Mouse (Mus musculus): ENCODE results near the gene Lgals12. TPM values are rescaled to one million over a fixed set of nuclear protein-coding genes. Genes with fewer than 3 reads are reported as not detected.

Lgals12 gene
- polyA plus RNA-seq, 1 experiment: 0.35 TPM

- Histone ChIP-seq H3K27ac (ENCODE audit: insufficient read depth, low read length) (no peak overlapping the region), H3K4me3 (ENCODE audit: extremely low read depth, insufficient read depth, insufficient read length) (no peak overlapping the region), H3K4me1 (ENCODE audit: control insufficient read depth, insufficient read depth, insufficient read length) (peaks cover 5% of the 10 kb centered on the region; the same call in 1 of the 2 replicates), H3K27me3 (ENCODE audit: control insufficient read depth, insufficient read depth, low read length) (peaks cover 4% of the 10 kb centered on the region; the same call in 1 of the 2 replicates), H3K36me3 (ENCODE audit: control insufficient read depth, insufficient read depth, low read length) (no peaks in the 10 kb centered on the region)
- TF ChIP-seq POLR2A (IDR thresholded peaks at IDR 0.05; ENCODE audit: low read depth, low read length) (no peak), CTCF (IDR thresholded peaks at IDR 0.05; ENCODE audit: extremely low read depth, insufficient read depth, insufficient read length, insufficient replicate concordance) (no peak)
- no peak for DNase-seq (ENCODE audit: low read depth in 1 of 2, low spot score in 2 of 2)
- 80% methylated on average over 5 of the region's 5 CpGs for WGBS
Observed at GRCm38 (mm10) chr19:7616231-7616930, 9.4 kb upstream of the Lgals12 start.

- 80% methylated on average over 7 of the region's 7 CpGs for WGBS
- Histone ChIP-seq H3K27me3 (ENCODE audit: control insufficient read depth, insufficient read depth, low read length) (peaks cover 4% of the 10 kb centered on the region; the same call in 1 of the 2 replicates), H3K4me3 (ENCODE audit: extremely low read depth, insufficient read depth, insufficient read length) (no peak overlapping the region), H3K27ac (ENCODE audit: insufficient read depth, low read length) (no peak overlapping the region), H3K36me3 (ENCODE audit: control insufficient read depth, insufficient read depth, low read length) (no peaks in the 10 kb centered on the region), H3K4me1 (ENCODE audit: control insufficient read depth, insufficient read depth, insufficient read length) (peaks cover 5% of the 10 kb centered on the region; the same call in 1 of the 2 replicates)
- DNase-seq (ENCODE audit: low read depth in 1 of 2, low spot score in 2 of 2): no peak
- TF ChIP-seq CTCF (IDR thresholded peaks at IDR 0.05; ENCODE audit: extremely low read depth, insufficient read depth, insufficient read length, insufficient replicate concordance): no peak
- no peak for TF ChIP-seq POLR2A (IDR thresholded peaks at IDR 0.05; ENCODE audit: low read depth, low read length)
Observed at GRCm38 (mm10) chr19:7613151-7613550, 6.2 kb upstream of the Lgals12 start.

GRCm38 (mm10) chr19:7611942-7612757 lies 5.2 kb upstream of the Lgals12 start, which contains the start of gene Hrasls5:
Gene Hrasls5, plus strand, starts transcription at chr19:7612541.
- H3K27me3 ChIP-seq (ENCODE audit: control insufficient read depth, insufficient read depth, low read length): peaks cover 4% of the 10 kb centered on the region; the same call in 1 of the 2 replicates
- peaks cover 7% of the 10 kb centered on the region; the same call in 1 of the 2 replicates for H3K4me1 ChIP-seq (ENCODE audit: control insufficient read depth, insufficient read depth, insufficient read length)
- no peak for TF ChIP-seq POLR2A (IDR thresholded peaks at IDR 0.05; ENCODE audit: low read depth, low read length)
- no peak for TF ChIP-seq CTCF (IDR thresholded peaks at IDR 0.05; ENCODE audit: extremely low read depth, insufficient read depth, insufficient read length, insufficient replicate concordance)
- no peak within 1 kb of the TSS for H3K27ac ChIP-seq (ENCODE audit: insufficient read depth, low read length)
- WGBS: 10% methylated on average over 54 of the region's 54 CpGs
- no peak for DNase-seq (ENCODE audit: low read depth in 1 of 2, low spot score in 2 of 2)
- no peaks in the 10 kb centered on the region for H3K36me3 ChIP-seq (ENCODE audit: control insufficient read depth, insufficient read depth, low read length)
- 0 out of 2 replicates have a peak within 1 kb of the TSS, but pooled peaks have one; percentile 11 for H3K4me3 ChIP-seq (ENCODE audit: extremely low read depth, insufficient read depth, insufficient read length)

GRCm38 (mm10) chr19:7607690-7608201 lies 753 bp upstream of the Lgals12 start:
- Histone ChIP-seq H3K27me3 (ENCODE audit: control insufficient read depth, insufficient read depth, low read length) (peaks cover 4% of the 10 kb centered on the region; the same call in 1 of the 2 replicates), H3K27ac (ENCODE audit: insufficient read depth, low read length) (no peak overlapping the region), H3K4me1 (ENCODE audit: control insufficient read depth, insufficient read depth, insufficient read length) (peaks cover 7% of the 10 kb centered on the region; the same call in 1 of the 2 replicates), H3K36me3 (ENCODE audit: control insufficient read depth, insufficient read depth, low read length) (no peaks in the 10 kb centered on the region), H3K4me3 (ENCODE audit: extremely low read depth, insufficient read depth, insufficient read length) (no peak overlapping the region)
- no peak for DNase-seq (ENCODE audit: low read depth in 1 of 2, low spot score in 2 of 2)
- WGBS: 78% methylated on average over 7 of the region's 7 CpGs
- no peak for TF ChIP-seq CTCF (IDR thresholded peaks at IDR 0.05; ENCODE audit: extremely low read depth, insufficient read depth, insufficient read length, insufficient replicate concordance)
- no peak for TF ChIP-seq POLR2A (IDR thresholded peaks at IDR 0.05; ENCODE audit: low read depth, low read length)

- Histone ChIP-seq H3K27me3 (ENCODE audit: control insufficient read depth, insufficient read depth, low read length) (no peaks in the 10 kb centered on the region), H3K27ac (ENCODE audit: insufficient read depth, low read length) (no peak overlapping the region), H3K4me1 (ENCODE audit: control insufficient read depth, insufficient read depth, insufficient read length) (0 out of 2 replicates have a peak, but pooled peaks cover 2% of the 10 kb centered on the region), H3K36me3 (ENCODE audit: control insufficient read depth, insufficient read depth, low read length) (no peaks in the 10 kb centered on the region), H3K4me3 (ENCODE audit: extremely low read depth, insufficient read depth, insufficient read length) (no peak overlapping the region)
- no peak for TF ChIP-seq CTCF (IDR thresholded peaks at IDR 0.05; ENCODE audit: extremely low read depth, insufficient read depth, insufficient read length, insufficient replicate concordance)
- no peak for TF ChIP-seq POLR2A (IDR thresholded peaks at IDR 0.05; ENCODE audit: low read depth, low read length)
- WGBS: 31% methylated on average over 15 of the region's 15 CpGs
- DNase-seq (ENCODE audit: low read depth in 1 of 2, low spot score in 2 of 2): no peak
Observed at GRCm38 (mm10) chr19:7605930-7606783, 836 bp downstream of the Lgals12 start.

GRCm38 (mm10) chr19:7605013-7605412 lies 2.0 kb downstream of the Lgals12 start:
- H3K27me3 ChIP-seq (ENCODE audit: control insufficient read depth, insufficient read depth, low read length): no peaks in the 10 kb centered on the region
- no peaks in the 10 kb centered on the region for H3K36me3 ChIP-seq (ENCODE audit: control insufficient read depth, insufficient read depth, low read length)
- 0 out of 2 replicates have a peak, but pooled peaks cover 2% of the 10 kb centered on the region for H3K4me1 ChIP-seq (ENCODE audit: control insufficient read depth, insufficient read depth, insufficient read length)
- H3K27ac ChIP-seq (ENCODE audit: insufficient read depth, low read length): no peak overlapping the region
- no peak overlapping the region for H3K4me3 ChIP-seq (ENCODE audit: extremely low read depth, insufficient read depth, insufficient read length)
- no peak for DNase-seq (ENCODE audit: low read depth in 1 of 2, low spot score in 2 of 2)
- TF ChIP-seq CTCF (IDR thresholded peaks at IDR 0.05; ENCODE audit: extremely low read depth, insufficient read depth, insufficient read length, insufficient replicate concordance) (no peak), POLR2A (IDR thresholded peaks at IDR 0.05; ENCODE audit: low read depth, low read length) (no peak)
